Mouse (Mus musculus) ES-Bruce4 (cell line): ENCODE data around the gene Adh6a. TPM values are rescaled to one million over a fixed set of nuclear protein-coding genes. Genes with fewer than 3 reads are reported as not detected.
"Not testable (repeated sequence)": the region's sequence is repeated elsewhere in the genome, so short reads cannot be mapped to it uniquely, and the experiment has no call there.

Experiments used
- H3K27ac ChIP-seq: 2 replicates; pipeline ENCODE4 v1.5.1; 2012; ENCODE audit warnings: low read length, inconsistent platforms; ENCODE audit not compliant: insufficient read depth
- H3K27me3 ChIP-seq: 2 replicates; pipeline ENCODE4 v1.6.1; 2012; ENCODE audit warnings: mild to moderate bottlenecking, low read length, inconsistent platforms; ENCODE audit not compliant: control insufficient read depth, poor library complexity, insufficient read depth, severe bottlenecking
- H3K36me3 ChIP-seq: 2 replicates; pipeline ENCODE4 v1.6.1; 2012; ENCODE audit warnings: inconsistent platforms, mild to moderate bottlenecking, low read length, moderate library complexity; ENCODE audit not compliant: control insufficient read depth, poor library complexity, insufficient read depth, severe bottlenecking
- H3K4me1 ChIP-seq: one replicate; pipeline ENCODE4 v1.8.1; 2011; ENCODE audit warnings: low read length; ENCODE audit not compliant: control insufficient read depth, insufficient read depth
- H3K4me3 ChIP-seq: 2 replicates; pipeline ENCODE4 v1.5.1; 2011; ENCODE audit warnings: low read depth, mild to moderate bottlenecking, low read length
- H3K9ac ChIP-seq: 2 replicates; pipeline ENCODE4 v1.6.1; 2012; ENCODE audit warnings: low read depth, mild to moderate bottlenecking, inconsistent platforms; ENCODE audit not compliant: poor library complexity, severe bottlenecking
- H3K9me3 ChIP-seq: replicated peaks from 2 replicates; pipeline ENCODE4 v1.6.1; 2012; ENCODE audit warnings: mild to moderate bottlenecking, low read length, inconsistent platforms; ENCODE audit not compliant: control insufficient read depth, poor library complexity, insufficient read depth, severe bottlenecking
- CTCF ChIP-seq: IDR thresholded peaks from one replicate; pipeline ENCODE4 v1.8.1; 2011; ENCODE audit warnings: low read depth, low read length
- EP300 ChIP-seq: IDR thresholded peaks from 2 replicates; pipeline ENCODE4 v1.6.1; 2011; ENCODE audit warnings: low read depth, low read length; ENCODE audit not compliant: insufficient read depth
- POLR2A ChIP-seq: IDR thresholded peaks from one replicate; pipeline ENCODE4 v1.8.1; 2011; ENCODE audit warnings: low read length; ENCODE audit not compliant: insufficient read depth
- polyA plus RNA-seq: library from polyadenylated mRNA; stranded (reverse); fragments of >200 nt; gene quantifications from 2 replicates; pipeline ENCODE4 v1.2.4, GENCODE M21; 2011; ENCODE audit warnings: low read depth; ENCODE audit not compliant: missing spikeins, insufficient read depth, insufficient read length

The Adh6a gene
- polyA plus RNA-seq, 1 experiment = not detected

DNA sequence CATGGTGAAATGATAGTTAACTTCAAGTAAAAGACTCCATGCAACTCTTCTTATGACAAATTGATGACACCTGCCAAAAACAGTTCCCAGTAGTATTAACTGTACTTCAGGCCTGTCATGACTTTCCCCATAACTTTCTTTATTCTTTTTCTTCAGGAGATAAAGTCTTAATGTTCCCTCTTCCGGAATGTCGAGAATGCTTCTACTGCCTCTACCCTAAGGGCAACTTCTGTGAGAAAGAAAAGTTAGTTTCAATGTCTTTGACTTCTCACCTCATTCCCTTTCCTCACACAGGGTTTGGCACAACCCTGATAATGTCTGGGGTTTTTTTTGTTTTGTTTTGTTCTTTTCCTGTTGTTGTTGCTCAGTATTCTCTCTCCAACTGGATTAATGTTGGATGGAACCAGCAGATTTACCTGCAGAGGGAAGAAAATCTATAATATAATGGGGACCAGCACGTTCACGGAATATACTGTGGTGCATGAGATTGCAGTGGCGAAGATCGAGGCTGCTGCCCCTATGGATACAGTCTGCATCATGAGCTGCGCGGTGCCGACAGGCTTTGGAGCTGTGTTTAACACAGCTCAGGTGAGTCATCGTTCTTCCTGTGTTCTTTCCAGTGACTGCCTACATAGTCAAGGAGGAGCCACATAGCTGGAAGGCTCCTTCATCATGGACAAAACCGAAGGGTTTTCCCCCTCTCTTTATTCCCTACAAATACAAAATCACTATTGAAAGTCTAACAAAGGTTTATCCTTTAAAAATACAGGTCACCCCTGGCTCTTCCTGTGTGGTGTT, 39.1 kb downstream of the Adh6a start:
- Histone ChIP-seq H3K36me3 (no peaks in the 10 kb centered on the region), H3K4me1 (no peaks in the 10 kb centered on the region), H3K4me3 (no peak overlapping the region), H3K27ac (no peak overlapping the region), H3K9me3 (no peaks in the 10 kb centered on the region), H3K9ac (no peak overlapping the region), H3K27me3 (no peaks in the 10 kb centered on the region)
- TF ChIP-seq EP300 (no peak), POLR2A (no peak), CTCF (no peak)

DNA sequence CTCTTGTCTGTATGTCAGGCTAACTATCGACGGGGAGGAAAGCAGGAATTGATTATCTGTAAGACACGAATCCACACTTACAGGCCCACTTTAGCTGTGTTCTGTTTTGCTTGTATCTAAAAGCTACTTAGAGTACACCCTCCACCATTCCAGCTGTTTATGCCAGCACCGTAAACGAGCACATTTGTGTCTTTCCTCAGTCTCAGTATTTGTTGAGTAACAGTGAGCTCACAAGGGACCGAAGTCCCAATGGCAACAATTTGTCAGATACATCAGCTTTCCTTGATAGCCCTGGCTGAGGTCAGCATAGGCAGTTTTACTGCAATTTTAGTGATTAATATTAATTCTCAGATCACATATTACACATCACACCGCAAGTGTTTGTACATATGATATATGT, 45.8 kb downstream of the Adh6a start:
- H3K9me3 ChIP-seq = no peaks in the 10 kb centered on the region
- no peaks in the 10 kb centered on the region for H3K4me1 ChIP-seq
- H3K9ac ChIP-seq = no peak overlapping the region
- no peak for TF ChIP-seq EP300
- no peak for TF ChIP-seq CTCF
- no peak for TF ChIP-seq POLR2A
- H3K36me3 ChIP-seq = no peaks in the 10 kb centered on the region
- no peak overlapping the region for H3K27ac ChIP-seq
- H3K27me3 ChIP-seq = no peaks in the 10 kb centered on the region
- H3K4me3 ChIP-seq = no peak overlapping the region

DNA sequence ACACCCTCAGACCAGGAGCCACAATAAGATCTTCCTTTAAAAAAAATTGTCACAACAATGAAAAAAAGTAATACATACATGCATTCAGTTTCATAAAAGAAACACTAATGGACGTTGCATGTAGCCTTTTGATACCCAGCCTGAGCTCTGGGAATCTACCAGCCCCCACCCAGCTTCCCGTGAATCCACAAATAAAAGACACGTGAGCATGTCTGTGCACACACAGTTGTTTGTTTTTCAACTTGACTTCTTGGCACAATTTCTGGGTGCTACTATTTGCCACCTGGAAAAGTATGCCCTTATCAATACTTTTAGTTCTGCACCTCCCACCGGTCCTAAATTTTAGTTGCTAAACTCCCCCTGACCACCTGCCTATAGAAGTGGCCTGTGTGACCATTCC, 47.6 kb downstream of the Adh6a start:
- H3K9ac ChIP-seq = no peak overlapping the region
- H3K27me3 ChIP-seq = no peaks in the 10 kb centered on the region
- H3K4me3 ChIP-seq = no peak overlapping the region
- H3K36me3 ChIP-seq = no peaks in the 10 kb centered on the region
- no peaks in the 10 kb centered on the region for H3K9me3 ChIP-seq
- H3K4me1 ChIP-seq = no peaks in the 10 kb centered on the region
- no peak for TF ChIP-seq POLR2A
- no peak overlapping the region for H3K27ac ChIP-seq

DNA sequence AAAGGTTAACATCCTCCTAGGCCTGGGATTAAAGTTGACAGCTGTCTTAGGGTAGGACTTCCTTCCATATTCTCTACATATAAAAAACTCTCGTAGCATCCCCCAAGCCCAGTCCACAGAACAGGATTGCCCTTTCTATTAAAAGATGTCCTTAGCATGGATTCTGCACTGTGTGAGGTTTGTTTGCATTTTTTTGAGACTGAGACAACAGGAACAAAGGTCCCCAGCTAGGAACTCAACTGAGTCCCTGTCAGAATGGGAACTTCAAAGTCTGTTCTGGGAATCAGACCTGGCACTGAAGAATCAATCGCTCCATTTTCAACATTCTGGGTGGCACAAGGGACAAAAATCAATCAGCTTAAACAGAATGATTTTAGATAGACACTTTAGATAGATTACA, 49.8 kb downstream of the Adh6a start:
- Histone ChIP-seq H3K4me3 (no peak overlapping the region), H3K9ac (no peak overlapping the region)

DNA sequence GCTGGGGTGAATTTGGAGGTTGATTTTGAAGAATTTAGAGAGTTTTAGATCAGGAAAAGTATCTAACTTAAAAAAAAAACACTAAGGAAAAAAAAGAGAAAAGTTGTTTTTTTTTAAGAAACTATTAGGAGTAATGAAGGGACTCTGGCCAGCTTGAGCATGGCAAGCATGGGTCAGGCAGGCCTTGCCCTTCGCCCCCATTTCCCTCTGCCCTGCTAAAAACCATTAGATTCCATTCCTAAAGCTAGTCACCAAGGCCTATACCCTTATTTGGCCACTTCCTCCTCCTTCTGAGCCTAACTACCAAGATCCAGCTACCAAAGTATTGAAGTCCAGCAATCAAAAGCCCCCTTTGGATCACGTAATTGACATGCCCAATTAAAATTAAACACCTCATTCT, 53.1 kb downstream of the Adh6a start:
- H3K36me3 ChIP-seq = no peaks in the 10 kb centered on the region
- H3K4me1 ChIP-seq = no peaks in the 10 kb centered on the region
- no peak overlapping the region for H3K27ac ChIP-seq
- H3K27me3 ChIP-seq = no peaks in the 10 kb centered on the region
- no peak overlapping the region for H3K4me3 ChIP-seq
- TF ChIP-seq EP300 (no peak), CTCF (no peak), POLR2A (no peak)
- no peaks in the 10 kb centered on the region for H3K9me3 ChIP-seq
- no peak overlapping the region for H3K9ac ChIP-seq

More for the DNA sequence above, 49.8 kb downstream of the Adh6a start:
- Histone ChIP-seq H3K27me3 (no peaks in the 10 kb centered on the region), H3K27ac (no peak overlapping the region), H3K9me3 (no peaks in the 10 kb centered on the region), H3K4me1 (no peaks in the 10 kb centered on the region), H3K36me3 (no peaks in the 10 kb centered on the region)
- TF ChIP-seq CTCF (no peak), POLR2A (no peak), EP300 (no peak)

DNA sequence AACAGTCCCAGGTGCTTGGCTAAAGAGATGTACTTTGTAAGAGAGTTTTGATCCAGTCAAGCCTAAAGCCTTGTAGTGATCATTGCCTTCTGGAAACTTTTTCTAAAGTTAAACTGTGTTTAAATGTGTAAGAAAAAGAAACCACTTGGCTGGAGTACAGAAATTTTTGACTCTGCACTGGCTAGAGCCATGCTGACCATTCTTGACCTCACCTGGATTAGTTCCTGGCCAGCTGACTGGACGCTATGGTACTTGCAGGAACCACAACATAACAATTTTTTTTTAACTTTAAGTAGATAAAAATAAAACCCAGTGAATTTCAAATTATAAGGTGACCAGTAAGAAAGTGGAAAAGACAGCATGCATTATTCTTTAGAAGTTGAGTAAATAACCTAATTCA, 56.5 kb downstream of the Adh6a start:
- no peak overlapping the region for H3K4me3 ChIP-seq
- H3K27ac ChIP-seq = no peak overlapping the region
- H3K27me3 ChIP-seq = no peaks in the 10 kb centered on the region
- H3K9ac ChIP-seq = no peak overlapping the region
- TF ChIP-seq POLR2A = no peak
- no peak for TF ChIP-seq EP300
- no peak for TF ChIP-seq CTCF
- no peaks in the 10 kb centered on the region for H3K36me3 ChIP-seq
- H3K9me3 ChIP-seq = no peaks in the 10 kb centered on the region
- no peaks in the 10 kb centered on the region for H3K4me1 ChIP-seq

DNA sequence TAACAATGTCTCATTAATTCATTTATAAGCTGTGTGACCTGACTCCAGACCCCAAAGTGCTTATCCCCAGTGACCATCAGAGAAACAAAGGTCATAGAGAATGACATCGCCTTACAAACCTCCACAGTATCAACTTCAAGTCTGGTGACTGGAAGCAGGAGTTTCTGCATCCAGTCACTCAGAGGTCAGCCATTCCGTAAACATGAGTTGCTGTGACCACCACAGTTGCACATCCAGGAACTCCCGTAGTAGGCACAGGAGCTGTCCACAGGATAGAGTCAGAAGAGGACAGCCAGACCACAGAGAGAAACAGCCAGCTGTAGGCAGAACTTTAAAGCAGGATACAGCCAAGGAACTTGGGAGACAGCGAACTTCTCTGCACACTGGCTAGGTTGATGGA, 57.2 kb downstream of the Adh6a start:
- not testable (repeated sequence) for H3K4me3 ChIP-seq, H3K27ac ChIP-seq, H3K27me3 ChIP-seq, H3K9ac ChIP-seq, H3K9me3 ChIP-seq, H3K4me1 ChIP-seq, H3K36me3 ChIP-seq
